Mouse (Mus musculus): ENCODE measurements around the gene Kcnmb1. TPM values are rescaled to one million over a fixed set of nuclear protein-coding genes. Genes with fewer than 3 reads are reported as not detected.
A peak's percentile ranks its signal among the peaks of the same experiment; 100 is the strongest.

The Kcnmb1 gene
- polyA plus RNA-seq (2014; fragmentation: Nextera tagmentation; extraction: Ambion mirVana), result 2.0 and 2.5 TPM in 2 replicates

GRCm38 (mm10) chr11:33962688-33963407 lies at the start of gene Kcnmb1:
Gene Kcnmb1, plus strand, starts transcription at chr11:33963013.
- Histone ChIP-seq H3K4me1 (replicated peaks; ENCODE audit: control insufficient read depth, insufficient read depth, low read length) (peaks cover 17% of the 10 kb centered on the region), H3K9me3 (ENCODE audit: control insufficient read depth, low read length) (no peaks in the 10 kb centered on the region), H3K27me3 (replicated peaks; ENCODE audit: control insufficient read depth, insufficient read depth, low read length) (no peaks in the 10 kb centered on the region), H3K27ac (ENCODE audit: low read depth) (peak within 1 kb of the TSS; percentile 93), H3K4me2 (ENCODE audit: low read length) (peak within 1 kb of the TSS; percentile 11; the same call in 1 of the 2 replicates), H3K9ac (ENCODE audit: low read length) (no peak within 1 kb of the TSS), H3K4me3 (ENCODE audit: low read depth, low read length) (no peak within 1 kb of the TSS), H3K36me3 (ENCODE audit: control insufficient read depth, insufficient read depth, low read length) (no peaks in the 10 kb centered on the region)
- peak; percentile 87 for ATAC-seq (replicated peaks; ENCODE audit: low FRiP score, low TSS enrichment, low read depth)
- 9% methylated on average over 6 of the region's 6 CpGs for WGBS
- peak; percentile 71 for DNase-seq (ENCODE audit: low spot score)

GRCm38 (mm10) chr11:33913061-33913460 lies 49.8 kb upstream of the Kcnmb1 start:
- Histone ChIP-seq H3K36me3 (ENCODE audit: control insufficient read depth, insufficient read depth, low read length) (no peaks in the 10 kb centered on the region), H3K27me3 (replicated peaks; ENCODE audit: control insufficient read depth, insufficient read depth, low read length) (no peaks in the 10 kb centered on the region), H3K9ac (ENCODE audit: low read length) (no peak overlapping the region), H3K4me2 (ENCODE audit: low read length) (no peak overlapping the region), H3K9me3 (ENCODE audit: control insufficient read depth, low read length) (no peaks in the 10 kb centered on the region), H3K4me1 (replicated peaks; ENCODE audit: control insufficient read depth, insufficient read depth, low read length) (peaks cover 5% of the 10 kb centered on the region), H3K4me3 (ENCODE audit: low read depth, low read length) (no peak overlapping the region), H3K27ac (ENCODE audit: low read depth) (no peak overlapping the region)
- ATAC-seq (replicated peaks; ENCODE audit: low FRiP score, low TSS enrichment, low read depth) (no peak), DNase-seq (ENCODE audit: low spot score) (no peak)
- WGBS, result 81% methylated on average over 7 of the region's 7 CpGs

- H3K9me3 ChIP-seq (ENCODE audit: control insufficient read depth, low read length), result no peaks in the 10 kb centered on the region
- H3K4me2 ChIP-seq (ENCODE audit: low read length), result no peak overlapping the region
- peaks cover 5% of the 10 kb centered on the region for H3K4me1 ChIP-seq (replicated peaks; ENCODE audit: control insufficient read depth, insufficient read depth, low read length)
- H3K4me3 ChIP-seq (ENCODE audit: low read depth, low read length), result no peak overlapping the region
- no peak overlapping the region for H3K27ac ChIP-seq (ENCODE audit: low read depth)
- WGBS, result 79% methylated on average over 12 of the region's 12 CpGs
- no peaks in the 10 kb centered on the region for H3K27me3 ChIP-seq (replicated peaks; ENCODE audit: control insufficient read depth, insufficient read depth, low read length)
- no peak for DNase-seq (ENCODE audit: low spot score)
- ATAC-seq (replicated peaks; ENCODE audit: low FRiP score, low TSS enrichment, low read depth), result no peak
- H3K36me3 ChIP-seq (ENCODE audit: control insufficient read depth, insufficient read depth, low read length), result no peaks in the 10 kb centered on the region
- H3K9ac ChIP-seq (ENCODE audit: low read length), result no peak overlapping the region
Observed at GRCm38 (mm10) chr11:33914216-33914615, 48.6 kb upstream of the Kcnmb1 start.

GRCm38 (mm10) chr11:33917574-33917973 lies 45.2 kb upstream of the Kcnmb1 start:
- Histone ChIP-seq H3K9ac (ENCODE audit: low read length) (no peak overlapping the region), H3K36me3 (ENCODE audit: control insufficient read depth, insufficient read depth, low read length) (no peaks in the 10 kb centered on the region), H3K4me3 (ENCODE audit: low read depth, low read length) (no peak overlapping the region), H3K4me1 (replicated peaks; ENCODE audit: control insufficient read depth, insufficient read depth, low read length) (peaks cover under 1% of the 10 kb centered on the region; the same call in 1 of the 2 replicates), H3K9me3 (ENCODE audit: control insufficient read depth, low read length) (no peaks in the 10 kb centered on the region), H3K27ac (ENCODE audit: low read depth) (no peak overlapping the region), H3K4me2 (ENCODE audit: low read length) (no peak overlapping the region), H3K27me3 (replicated peaks; ENCODE audit: control insufficient read depth, insufficient read depth, low read length) (no peaks in the 10 kb centered on the region)
- peak; percentile 91 for DNase-seq (ENCODE audit: low spot score)
- WGBS, result 30% methylated on average over 6 of the region's 6 CpGs
- ATAC-seq (replicated peaks; ENCODE audit: low FRiP score, low TSS enrichment, low read depth), result peak; percentile 76; the same call in 1 of the 2 replicates

GRCm38 (mm10) chr11:33918424-33918823 lies 44.4 kb upstream of the Kcnmb1 start:
- Histone ChIP-seq H3K9ac (ENCODE audit: low read length) (no peak overlapping the region), H3K4me1 (replicated peaks; ENCODE audit: control insufficient read depth, insufficient read depth, low read length) (no peaks in the 10 kb centered on the region), H3K4me3 (ENCODE audit: low read depth, low read length) (no peak overlapping the region), H3K9me3 (ENCODE audit: control insufficient read depth, low read length) (no peaks in the 10 kb centered on the region), H3K36me3 (ENCODE audit: control insufficient read depth, insufficient read depth, low read length) (no peaks in the 10 kb centered on the region), H3K27me3 (replicated peaks; ENCODE audit: control insufficient read depth, insufficient read depth, low read length) (no peaks in the 10 kb centered on the region), H3K4me2 (ENCODE audit: low read length) (no peak overlapping the region), H3K27ac (ENCODE audit: low read depth) (no peak overlapping the region)
- 45% methylated on average over 2 of the region's 2 CpGs for WGBS
- DNase-seq (ENCODE audit: low spot score) (no peak), ATAC-seq (replicated peaks; ENCODE audit: low FRiP score, low TSS enrichment, low read depth) (no peak)

- no peak for DNase-seq (ENCODE audit: low spot score)
- Histone ChIP-seq H3K27ac (ENCODE audit: low read depth) (no peak overlapping the region), H3K9me3 (ENCODE audit: control insufficient read depth, low read length) (no peaks in the 10 kb centered on the region), H3K36me3 (ENCODE audit: control insufficient read depth, insufficient read depth, low read length) (no peaks in the 10 kb centered on the region), H3K9ac (ENCODE audit: low read length) (no peak overlapping the region), H3K4me1 (replicated peaks; ENCODE audit: control insufficient read depth, insufficient read depth, low read length) (no peaks in the 10 kb centered on the region), H3K4me2 (ENCODE audit: low read length) (no peak overlapping the region), H3K27me3 (replicated peaks; ENCODE audit: control insufficient read depth, insufficient read depth, low read length) (no peaks in the 10 kb centered on the region), H3K4me3 (ENCODE audit: low read depth, low read length) (no peak overlapping the region)
- 80% methylated on average over 7 of the region's 7 CpGs for WGBS
- no peak for ATAC-seq (replicated peaks; ENCODE audit: low FRiP score, low TSS enrichment, low read depth)
Observed at GRCm38 (mm10) chr11:33919826-33920225, 43.0 kb upstream of the Kcnmb1 start.

GRCm38 (mm10) chr11:33921451-33921850 lies 41.4 kb upstream of the Kcnmb1 start:
- WGBS, result 76% methylated on average over 13 of the region's 13 CpGs
- no peak overlapping the region for H3K4me2 ChIP-seq (ENCODE audit: low read length)
- no peak for ATAC-seq (replicated peaks; ENCODE audit: low FRiP score, low TSS enrichment, low read depth)
- H3K27ac ChIP-seq (ENCODE audit: low read depth), result no peak overlapping the region
- H3K4me1 ChIP-seq (replicated peaks; ENCODE audit: control insufficient read depth, insufficient read depth, low read length), result no peaks in the 10 kb centered on the region
- no peaks in the 10 kb centered on the region for H3K36me3 ChIP-seq (ENCODE audit: control insufficient read depth, insufficient read depth, low read length)
- no peak overlapping the region for H3K9ac ChIP-seq (ENCODE audit: low read length)
- H3K4me3 ChIP-seq (ENCODE audit: low read depth, low read length), result no peak overlapping the region
- H3K27me3 ChIP-seq (replicated peaks; ENCODE audit: control insufficient read depth, insufficient read depth, low read length), result no peaks in the 10 kb centered on the region
- DNase-seq (ENCODE audit: low spot score), result no peak
- no peaks in the 10 kb centered on the region for H3K9me3 ChIP-seq (ENCODE audit: control insufficient read depth, low read length)

- Histone ChIP-seq H3K4me1 (replicated peaks; ENCODE audit: control insufficient read depth, insufficient read depth, low read length) (peaks cover 4% of the 10 kb centered on the region; the same call in 1 of the 2 replicates), H3K27me3 (replicated peaks; ENCODE audit: control insufficient read depth, insufficient read depth, low read length) (no peaks in the 10 kb centered on the region), H3K9ac (ENCODE audit: low read length) (no peak overlapping the region), H3K4me2 (ENCODE audit: low read length) (no peak overlapping the region), H3K4me3 (ENCODE audit: low read depth, low read length) (no peak overlapping the region), H3K36me3 (ENCODE audit: control insufficient read depth, insufficient read depth, low read length) (no peaks in the 10 kb centered on the region), H3K9me3 (ENCODE audit: control insufficient read depth, low read length) (no peaks in the 10 kb centered on the region), H3K27ac (ENCODE audit: low read depth) (no peak overlapping the region)
- ATAC-seq (replicated peaks; ENCODE audit: low FRiP score, low TSS enrichment, low read depth), result no peak
- no peak for DNase-seq (ENCODE audit: low spot score)
- 58% methylated on average over 3 of the region's 3 CpGs for WGBS
Observed at GRCm38 (mm10) chr11:33923031-33923430, 39.8 kb upstream of the Kcnmb1 start.

- ATAC-seq (replicated peaks; ENCODE audit: low FRiP score, low TSS enrichment, low read depth) (no peak), DNase-seq (ENCODE audit: low spot score) (no peak)
- Histone ChIP-seq H3K27ac (ENCODE audit: low read depth) (no peak overlapping the region), H3K9ac (ENCODE audit: low read length) (no peak overlapping the region), H3K4me3 (ENCODE audit: low read depth, low read length) (no peak overlapping the region), H3K9me3 (ENCODE audit: control insufficient read depth, low read length) (no peaks in the 10 kb centered on the region), H3K4me1 (replicated peaks; ENCODE audit: control insufficient read depth, insufficient read depth, low read length) (peaks cover 4% of the 10 kb centered on the region), H3K4me2 (ENCODE audit: low read length) (no peak overlapping the region), H3K36me3 (ENCODE audit: control insufficient read depth, insufficient read depth, low read length) (no peaks in the 10 kb centered on the region), H3K27me3 (replicated peaks; ENCODE audit: control insufficient read depth, insufficient read depth, low read length) (no peaks in the 10 kb centered on the region)
- WGBS, result 73% methylated on average over 8 of the region's 8 CpGs
Observed at GRCm38 (mm10) chr11:33925778-33926177, 37.0 kb upstream of the Kcnmb1 start.

Measured in intestine, embryonic 14.5 days (tissue).